In genomic region chr1:151680971-151681370, GRCm38 (mm10) we compare ENCODE assay signal across 25 mouse cellular contexts.
DNase-seq lines count a peak whose midpoint lies in the region; ATAC-seq lines count a peak whose summit lies in the region.
"Had no signal": no experiment of that assay in that cellular context is flagged by ENCODE, and none has a peak within 500 bp of the region (broad histone marks: within the 10 kb centered on the region; RNA-seq: fewer than 3 reads in every experiment).

No protein-coding gene starts in this region.

- no peak overlapping the region for H3K4me2 ChIP-seq in midbrain, embryonic 14.5 days (ENCODE audit: low read length)
- H3K4me2 ChIP-seq in midbrain, embryonic 16.5 days (ENCODE audit: low read length) = no peak overlapping the region
- H3K4me2 ChIP-seq: embryonic facial prominence, embryonic 13.5 days; forebrain, embryonic 12.5 days; forebrain, embryonic 15.5 days; heart, embryonic 13.5 days; hindbrain, embryonic 12.5 days; hindbrain, embryonic 15.5 days had no signal

- peaks cover 6% of the 10 kb centered on the region; the same call in 1 of the 2 replicates for H3K4me1 ChIP-seq in midbrain, embryonic 14.5 days (ENCODE audit: control insufficient read depth, insufficient read depth, low read length)
- H3K4me1 ChIP-seq in midbrain, embryonic 16.5 days (ENCODE audit: control insufficient read depth, insufficient read depth, low read length) = no peaks in the 10 kb centered on the region

- no peak overlapping the region for H3K9ac ChIP-seq in midbrain, embryonic 14.5 days (replicated peaks; ENCODE audit: low read length)
- no peak overlapping the region for H3K9ac ChIP-seq in midbrain, embryonic 16.5 days (ENCODE audit: low read depth, low read length)
- H3K9ac ChIP-seq: embryonic facial prominence, embryonic 13.5 days; forebrain, embryonic 12.5 days; forebrain, embryonic 15.5 days; heart, embryonic 13.5 days; hindbrain, embryonic 12.5 days; hindbrain, embryonic 15.5 days had no signal

- no peak overlapping the region for H3K4me3 ChIP-seq in midbrain, embryonic 14.5 days (replicated peaks; ENCODE audit: low read depth, low read length)
- no peak overlapping the region for H3K4me3 ChIP-seq in midbrain, embryonic 16.5 days (ENCODE audit: low read depth, low read length)
- H3K4me3 ChIP-seq: embryonic facial prominence, embryonic 10.5 days; embryonic facial prominence, embryonic 13.5 days; erythroblast, embryonic 14.5 days; forebrain, embryonic 12.5 days; forebrain, embryonic 15.5 days; heart, embryonic 10.5 days; heart, embryonic 13.5 days; hindbrain, embryonic 12.5 days; hindbrain, embryonic 15.5 days had no signal

- no peak overlapping the region for H3K27ac ChIP-seq in midbrain, embryonic 14.5 days (replicated peaks; ENCODE audit: low read depth, low read length)
- H3K27ac ChIP-seq in midbrain, embryonic 16.5 days (ENCODE audit: low read length) = no peak overlapping the region
- H3K27ac ChIP-seq: embryonic facial prominence, embryonic 13.5 days; forebrain, embryonic 12.5 days; forebrain, embryonic 15.5 days; heart, embryonic 13.5 days; hindbrain, embryonic 12.5 days; hindbrain, embryonic 15.5 days had no signal

- WGBS in midbrain, embryonic 14.5 days = 74% methylated on average over 3 of the region's 3 CpGs
- WGBS in midbrain, embryonic 16.5 days = 83% methylated on average over 3 of the region's 3 CpGs

- no peaks in the 10 kb centered on the region for H3K27me3 ChIP-seq in midbrain, embryonic 14.5 days (ENCODE audit: control insufficient read depth, insufficient read depth, low read length)
- H3K27me3 ChIP-seq in midbrain, embryonic 16.5 days (ENCODE audit: control insufficient read depth, insufficient read depth, low read depth, low read length) = no peaks in the 10 kb centered on the region
- H3K27me3 ChIP-seq: embryonic facial prominence, embryonic 13.5 days; forebrain, embryonic 12.5 days; forebrain, embryonic 15.5 days; heart, embryonic 13.5 days; hindbrain, embryonic 12.5 days; hindbrain, embryonic 15.5 days had no signal

- no peaks in the 10 kb centered on the region for H3K9me3 ChIP-seq in midbrain, embryonic 14.5 days (ENCODE audit: control insufficient read depth, low read length)
- H3K9me3 ChIP-seq in midbrain, embryonic 16.5 days (replicated peaks; ENCODE audit: control insufficient read depth, low read length, poor library complexity, severe bottlenecking) = no peaks in the 10 kb centered on the region
- H3K9me3 ChIP-seq: embryonic facial prominence, embryonic 10.5 days; embryonic facial prominence, embryonic 13.5 days; forebrain, embryonic 12.5 days; forebrain, embryonic 15.5 days; heart, embryonic 10.5 days; heart, embryonic 13.5 days; hindbrain, embryonic 12.5 days; hindbrain, embryonic 15.5 days had no signal

- intact Hi-C loops in left cerebral cortex, postnatal 4 days (cut with DNase I) = no loop called here

- no peak for ATAC-seq in midbrain, embryonic 14.5 days (ENCODE audit: low FRiP score, low TSS enrichment)
- no peak for ATAC-seq in midbrain, embryonic 16.5 days
- ATAC-seq: activated CD4-positive, CD25-positive, alpha-beta regulatory T cell, adult 4 months; forebrain, embryonic 15.5 days; inflammation-experienced regulatory T-cells, adult 6 months had no signal

- peak; percentile 47 to 57 for DNase-seq in cerebellum, postnatal 10 days
- no peak for DNase-seq in cerebellum, postnatal 25 days
- peak; percentile 57 for DNase-seq in left cerebral cortex, postnatal 4 days
- no peak for DNase-seq in left cerebral cortex, adult 18-20 months (ENCODE audit: low spot score in 2 of 2)
- peak; percentile 23 for DNase-seq in midbrain, embryonic 14.5 days
- DNase-seq: adrenal gland, adult 8-10 months; adrenal gland, postnatal 25 days; cerebellum, adult 18-20 months; cerebellum, adult 9-10 months; cerebellum, postnatal 36 days; embryo, embryonic 11 days; gastrocnemius, postnatal 25 days; heart, adult 18-20 months had no signal

- H3K36me3 ChIP-seq in midbrain, embryonic 14.5 days (ENCODE audit: control insufficient read depth, insufficient read depth, low read length) = no peaks in the 10 kb centered on the region
- H3K36me3 ChIP-seq in midbrain, embryonic 16.5 days (ENCODE audit: control insufficient read depth, insufficient read depth, low read length) = no peaks in the 10 kb centered on the region
- H3K36me3 ChIP-seq: embryonic facial prominence, embryonic 10.5 days; embryonic facial prominence, embryonic 13.5 days; forebrain, embryonic 12.5 days; forebrain, embryonic 15.5 days; heart, embryonic 10.5 days; heart, embryonic 13.5 days; hindbrain, embryonic 12.5 days; hindbrain, embryonic 15.5 days had no signal

Comparison
In these comparisons a context has a peak if more than half of its experiments do, and no peak if none do; other contexts are left out.
1. DNase-seq: peak in cerebellum, postnatal 10 days (2 of 2), left cerebral cortex, postnatal 4 days (single experiment) and midbrain, embryonic 14.5 days (single experiment); none in cerebellum, postnatal 25 days (0 of 2) and left cerebral cortex, adult 18-20 months (0 of 2).